Mouse (Mus musculus): ENCODE results near the gene Pcbp4.

The Pcbp4 gene

GRCm38 (mm10) chr9:106447348-106447747, 5.7 kb upstream of the Pcbp4 start, which contains the start of the genes Abhd14b and Abhd14a:
Abhd14b (plus strand) TSS chr9:106447459.
Abhd14a (minus strand) TSS chr9:106447678.
- peak; percentile 69 for DNase-seq (ENCODE audit: low spot score)

GRCm38 (mm10) chr9:106447951-106448350, 5.1 kb upstream of the Pcbp4 start:
- no peak for DNase-seq (ENCODE audit: low spot score)

GRCm38 (mm10) chr9:106448498-106449031, 4.5 kb upstream of the Pcbp4 start:
- no peak for DNase-seq (ENCODE audit: low spot score)

GRCm38 (mm10) chr9:106449947-106450346, 3.1 kb upstream of the Pcbp4 start:
- DNase-seq (ENCODE audit: low spot score): no peak

- DNase-seq (ENCODE audit: low spot score): no peak
Observed at GRCm38 (mm10) chr9:106450661-106451060, 2.4 kb upstream of the Pcbp4 start.

DNA sequence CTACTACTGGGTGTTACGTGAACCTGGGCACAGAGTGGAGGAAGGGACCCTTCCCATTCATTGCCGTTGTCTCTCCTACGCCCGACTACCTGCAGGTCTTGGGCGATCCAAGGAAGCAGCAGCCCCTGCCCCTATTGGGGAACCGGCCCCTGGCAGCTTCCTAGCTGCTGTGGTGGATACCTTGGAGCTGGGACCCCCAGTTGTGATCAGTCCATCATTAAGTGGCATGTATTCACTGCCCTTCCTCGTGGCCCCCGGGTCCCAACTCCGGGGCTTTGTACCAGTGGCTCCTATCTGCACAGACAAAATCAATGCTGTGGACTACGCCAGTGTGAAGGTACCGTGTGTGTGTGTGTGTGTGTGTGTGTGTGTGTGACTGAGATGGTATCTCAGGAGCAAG, 1.8 kb upstream of the Pcbp4 start:
- no peak for DNase-seq (ENCODE audit: low spot score)

DNA sequence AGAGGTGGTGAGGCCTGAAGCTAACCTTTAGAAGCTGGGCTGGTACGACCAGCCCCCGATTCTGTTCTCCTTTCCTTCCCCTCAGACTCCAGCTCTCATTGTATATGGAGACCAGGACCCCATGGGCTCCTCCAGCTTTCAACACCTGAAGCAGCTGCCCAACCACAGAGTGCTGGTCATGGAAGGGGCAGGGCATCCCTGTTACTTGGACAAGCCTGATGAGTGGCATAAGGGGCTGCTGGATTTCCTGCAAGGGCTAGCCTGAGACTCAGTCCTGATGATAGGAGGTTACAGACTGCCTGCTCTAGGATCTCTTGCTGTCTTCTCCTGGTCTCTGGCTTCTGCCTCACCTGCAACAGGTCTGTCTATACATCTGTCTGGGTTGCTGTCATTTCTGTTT, 1.2 kb upstream of the Pcbp4 start:
- DNase-seq (ENCODE audit: low spot score): no peak

DNA sequence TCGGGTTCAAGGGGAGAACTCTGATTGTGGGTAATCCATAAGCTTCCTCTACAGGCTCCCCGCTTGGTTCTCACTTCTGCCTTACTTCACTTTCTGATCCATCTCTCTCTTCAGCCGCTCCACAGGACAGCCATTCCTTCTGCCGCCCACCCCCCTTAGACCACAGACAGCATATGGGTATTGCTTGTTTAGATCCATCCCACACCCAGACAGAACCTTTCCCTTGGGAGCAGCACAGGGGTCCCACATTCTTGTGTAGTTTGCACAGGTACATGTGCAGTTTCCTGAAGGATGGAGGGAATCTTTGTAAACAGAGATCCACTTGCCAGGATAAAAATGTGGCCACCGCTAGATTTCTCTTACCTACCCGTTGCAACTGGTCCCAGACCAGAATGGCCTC, 740 bp upstream of the Pcbp4 start:
- DNase-seq (ENCODE audit: low spot score): no peak

DNA sequence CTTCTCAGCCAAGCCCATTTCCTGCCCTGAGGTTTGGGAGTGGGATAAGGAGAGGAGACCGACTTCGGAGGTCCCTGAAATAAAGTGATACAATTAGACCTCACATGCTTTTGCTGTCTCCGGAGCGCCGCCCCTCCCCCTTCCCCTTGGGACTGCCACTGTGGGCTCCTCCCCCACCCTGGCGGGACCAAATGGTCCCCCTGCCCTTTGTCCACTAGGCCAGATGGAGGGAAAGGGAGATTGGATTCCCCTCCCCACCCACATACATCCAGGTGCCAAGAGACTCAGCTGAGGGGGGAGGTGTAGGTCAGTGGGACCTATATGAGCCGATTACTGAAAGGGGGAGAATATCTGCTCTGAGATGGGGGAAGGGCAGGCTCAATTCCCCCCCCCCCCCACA, 270 bp upstream of the Pcbp4 start:
- no peak for DNase-seq (ENCODE audit: low spot score)

GRCm38 (mm10) chr9:106454071-106454761, 1.1 kb downstream of the Pcbp4 start:
- DNase-seq (ENCODE audit: low spot score): no peak

GRCm38 (mm10) chr9:106454888-106455681, 2.0 kb downstream of the Pcbp4 start:
- no peak for DNase-seq (ENCODE audit: low spot score)

DNA sequence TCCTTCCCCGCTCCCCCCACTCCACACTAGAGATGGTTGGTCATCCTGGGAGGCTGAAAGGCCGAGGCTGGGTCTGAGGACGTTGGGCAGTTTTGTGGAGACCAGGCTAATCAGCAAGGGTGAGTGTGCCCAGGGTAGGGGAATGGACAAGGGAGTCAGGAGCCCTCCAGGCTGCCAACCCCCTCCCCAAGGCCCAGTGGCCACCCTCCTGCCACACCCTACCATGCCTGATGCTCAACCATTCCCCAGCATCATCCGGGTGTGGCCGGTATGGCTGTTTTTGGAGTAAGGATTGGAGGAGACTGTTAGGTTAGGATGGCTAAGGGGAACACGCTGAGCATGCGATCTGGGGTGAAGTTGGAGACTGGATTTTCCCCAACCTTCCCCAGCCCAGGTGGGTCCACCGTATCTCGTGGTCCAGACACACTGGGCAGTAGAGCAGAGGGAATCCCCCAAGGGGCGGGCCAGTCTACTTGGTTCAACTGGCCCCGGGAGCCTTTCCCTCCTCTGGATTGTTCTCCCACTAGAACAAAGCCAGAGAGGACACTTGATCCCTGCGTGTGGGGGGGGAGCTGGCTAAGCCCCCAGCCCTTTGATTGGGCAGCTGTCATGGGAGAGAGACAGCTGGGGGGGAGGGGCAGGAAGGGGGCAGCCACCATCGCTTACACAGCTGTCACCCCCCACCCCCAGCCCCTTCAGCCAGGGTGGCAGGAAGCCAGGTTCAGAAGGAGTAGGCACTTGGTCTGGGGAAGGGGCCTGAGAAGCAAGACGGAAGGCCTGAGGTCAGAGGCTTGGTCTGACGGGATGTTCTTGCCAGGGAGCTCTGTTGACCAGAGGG, 3.5 kb downstream of the Pcbp4 start:
- DNase-seq (ENCODE audit: low spot score): no peak

- no peak for DNase-seq (ENCODE audit: low spot score)
Observed at GRCm38 (mm10) chr9:106457163-106457559, 4.1 kb downstream of the Pcbp4 start.

DNA sequence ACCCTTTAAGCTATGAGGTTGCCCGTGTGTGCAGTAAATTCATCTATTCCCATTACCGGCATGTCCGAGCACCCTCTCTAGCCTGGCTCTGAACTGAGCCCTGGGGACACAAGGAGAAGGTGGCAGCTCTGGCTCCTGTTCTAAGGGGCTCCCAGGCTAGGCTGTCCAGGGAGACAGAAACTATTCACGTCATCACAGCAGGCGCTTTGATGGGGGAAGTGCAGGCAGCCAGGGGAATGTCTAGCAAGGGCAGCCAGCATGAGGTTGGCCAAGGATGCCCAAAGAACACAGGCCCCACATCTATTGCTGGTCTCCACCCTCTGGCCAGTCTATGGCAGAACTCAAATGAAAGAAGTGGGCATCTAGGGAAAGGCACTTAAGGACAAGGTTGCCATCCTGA, 4.8 kb downstream of the Pcbp4 start:
- no peak for DNase-seq (ENCODE audit: low spot score)

GRCm38 (mm10) chr9:106459946-106460345, 6.9 kb downstream of the Pcbp4 start:
- no peak for DNase-seq (ENCODE audit: low spot score)

DNA sequence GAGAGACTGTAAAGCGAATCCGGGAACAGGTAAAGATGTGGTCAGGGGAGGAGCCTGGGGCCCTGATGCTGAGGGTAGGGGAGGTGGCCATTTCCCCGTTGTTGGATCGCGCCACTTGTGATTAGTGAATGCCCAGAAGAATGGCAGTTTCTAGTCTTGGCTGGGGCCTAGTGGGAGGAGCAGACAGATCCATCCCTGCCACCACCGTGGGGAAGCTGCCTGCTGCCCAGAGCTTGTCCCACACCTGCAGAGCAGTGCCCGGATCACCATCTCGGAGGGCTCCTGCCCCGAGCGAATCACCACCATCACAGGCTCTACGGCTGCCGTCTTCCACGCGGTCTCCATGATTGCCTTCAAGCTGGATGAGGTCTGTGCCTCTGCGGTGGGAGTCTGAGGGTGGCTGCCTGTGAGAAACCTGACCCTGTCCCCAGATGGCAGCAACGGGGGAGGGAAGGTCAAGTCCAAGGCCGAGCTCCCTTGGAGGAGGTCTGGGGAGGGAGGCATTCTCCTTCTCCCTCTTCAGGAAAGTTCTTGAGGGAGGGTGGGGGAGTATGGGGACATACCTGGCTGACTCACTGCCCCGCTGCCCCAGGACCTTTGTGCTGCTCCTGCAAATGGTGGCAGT, 7.4 kb downstream of the Pcbp4 start:
- DNase-seq (ENCODE audit: low spot score): no peak

- DNase-seq (ENCODE audit: low spot score): no peak
Observed at GRCm38 (mm10) chr9:106461026-106461415, 7.9 kb downstream of the Pcbp4 start.

DNA sequence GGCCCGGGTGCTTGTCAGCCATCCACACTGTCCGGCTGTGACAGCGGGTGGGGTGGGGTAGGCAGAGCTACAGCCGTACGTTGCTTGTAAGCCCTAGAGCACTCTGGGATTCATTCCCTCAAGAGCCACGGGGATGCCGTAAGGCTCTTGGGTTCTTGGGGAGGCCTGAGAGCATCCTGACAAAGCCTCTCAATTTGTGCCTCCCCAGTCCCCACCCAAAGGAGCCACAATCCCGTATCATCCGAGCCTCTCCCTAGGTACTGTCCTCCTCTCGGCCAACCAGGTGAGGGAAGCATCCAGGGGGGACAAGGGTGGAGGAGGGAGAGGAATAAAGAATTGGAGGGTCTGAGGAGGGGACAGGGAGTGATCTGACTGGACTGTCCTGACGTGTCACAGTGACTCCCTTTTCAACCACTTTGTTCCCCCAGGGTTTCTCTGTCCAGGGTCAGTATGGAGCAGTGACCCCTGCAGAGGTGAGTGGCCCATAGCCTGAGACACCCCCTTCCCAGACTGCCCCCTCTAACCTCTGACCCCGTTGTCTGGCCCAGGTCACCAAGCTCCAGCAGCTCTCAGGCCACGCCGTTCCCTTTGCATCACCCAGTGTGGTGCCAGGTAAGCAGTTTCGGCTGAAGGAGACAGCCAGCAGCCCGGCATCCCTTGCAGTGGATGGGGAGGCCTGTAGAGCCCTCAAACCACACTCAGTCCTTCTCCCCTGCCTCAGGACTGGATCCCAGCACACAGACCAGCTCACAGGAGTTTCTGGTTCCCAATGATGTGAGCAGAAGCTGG, 8.7 kb downstream of the Pcbp4 start:
- DNase-seq (ENCODE audit: low spot score): no peak

DNA sequence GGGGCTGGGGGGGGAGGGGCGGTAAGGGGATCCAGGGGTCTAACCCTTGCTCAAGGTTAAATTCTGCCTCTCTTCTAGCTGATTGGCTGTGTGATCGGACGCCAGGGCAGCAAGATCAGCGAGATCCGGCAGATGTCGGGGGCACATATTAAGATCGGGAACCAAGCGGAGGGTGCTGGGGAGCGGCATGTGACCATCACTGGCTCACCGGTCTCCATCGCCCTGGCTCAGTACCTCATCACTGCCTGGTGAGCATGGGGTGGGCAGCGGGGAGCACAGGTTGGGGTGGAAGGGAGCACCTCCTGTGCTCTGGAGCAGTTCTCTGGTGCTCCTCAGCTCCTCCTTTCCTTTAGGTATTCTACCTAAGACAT, 9.3 kb downstream of the Pcbp4 start:
- no peak for DNase-seq (ENCODE audit: low spot score)

- no peak for DNase-seq (ENCODE audit: low spot score)
Observed at GRCm38 (mm10) chr9:106463122-106464063, 10.3 kb downstream of the Pcbp4 start.

Measured in urinary bladder, postnatal 10 days (tissue).